Mouse (Mus musculus) neutrophil, adult 59 days (primary cell): ENCODE data around the gene Aadacl4. TPM values are rescaled to one million over a fixed set of nuclear protein-coding genes. Genes with fewer than 3 reads are reported as not detected.

ENCODE experiments used
- total RNA-seq, 2 experiments: library from RNA; stranded (reverse); gene quantifications; 1 replicate in 1 of 2; 2 replicates in 1 of 2; pipeline ENCODE4 v1.2.4; 2023

Gene Aadacl4
- total RNA-seq = not detected

GRCm38 (mm10) chr4:144613407-144613806 is at the start of gene Aadacl4:
Gene Aadacl4 (plus strand): TSS chr4:144613707.

GRCm38 (mm10) chr4:144565034-144565433 is 48.5 kb upstream of the Aadacl4 start, which contains the start of gene Gm13124:
Gene Gm13124 (minus strand): TSS chr4:144565134.

Other genes with a start within 250 kb of the Aadacl4 start
- not detected for gene Pramef20, start 235.8 kb upstream of the Aadacl4 start, total RNA-seq
- gene Pramef12, start 205.2 kb upstream of the Aadacl4 start, total RNA-seq = not detected
- not detected for gene 1700012P22Rik, start 174.9 kb upstream of the Aadacl4 start, total RNA-seq
- not detected for gene Gm9944, start 160.4 kb upstream of the Aadacl4 start, total RNA-seq
- gene Aadacl3, start 150.0 kb upstream of the Aadacl4 start, total RNA-seq = not detected
- gene 9430007A20Rik, start 93.9 kb upstream of the Aadacl4 start, total RNA-seq = not detected
- not detected for gene Gm13124, start 48.6 kb upstream of the Aadacl4 start, total RNA-seq
- gene Gm436, start 72.7 kb downstream of the Aadacl4 start, total RNA-seq = not detected
- gene Gm13178, start 107.7 kb downstream of the Aadacl4 start, total RNA-seq = not detected
- not detected for gene Gm438, start 172.9 kb downstream of the Aadacl4 start, total RNA-seq